Mouse (Mus musculus) common myeloid progenitor, adult 5-6 weeks (primary cell): Measurements from ENCODE around the gene Creb5. TPM values are rescaled to one million over a fixed set of nuclear protein-coding genes. Genes with fewer than 3 reads are reported as not detected.

Experiments used
- ATAC-seq: replicated peaks from 2 replicates; pipeline ENCODE4 v1.8.0; 2016; ENCODE audit warnings: low read depth, mild to moderate bottlenecking, moderate TSS enrichment, inconsistent platforms; ENCODE audit not compliant: poor library complexity, severe bottlenecking
- total RNA-seq: library from RNA; stranded (forward); fragments of 200-1000, 187-1606 nt; gene quantifications from 2 replicates; pipeline ENCODE4 v1.2.3, GENCODE M21; 2017

The Creb5 gene
- total RNA-seq, 1 experiment from 2014 or later, result 0.50 TPM

GRCm38 (mm10) chr6:53575191-53575590 is 288.1 kb downstream of the Creb5 start:
- ATAC-seq, result no peak

- no peak for ATAC-seq
Measured at GRCm38 (mm10) chr6:53575836-53576235, 288.8 kb downstream of the Creb5 start.

GRCm38 (mm10) chr6:53576841-53577240 is 289.8 kb downstream of the Creb5 start:
- ATAC-seq, result no peak

GRCm38 (mm10) chr6:53577776-53578175 is 290.7 kb downstream of the Creb5 start:
- no peak for ATAC-seq

- peak; percentile 84 for ATAC-seq
Measured at GRCm38 (mm10) chr6:53580346-53580745, 293.3 kb downstream of the Creb5 start.

GRCm38 (mm10) chr6:53583234-53583875 is 296.3 kb downstream of the Creb5 start:
- no peak for ATAC-seq

GRCm38 (mm10) chr6:53584718-53585405 is 297.8 kb downstream of the Creb5 start:
- peak; percentile 88 for ATAC-seq

GRCm38 (mm10) chr6:53589746-53590145 is 302.7 kb downstream of the Creb5 start:
- peak; percentile 97 for ATAC-seq

GRCm38 (mm10) chr6:53592230-53592629 is 305.2 kb downstream of the Creb5 start:
- peak; percentile 51; the same call in 1 of the 2 replicates for ATAC-seq

- ATAC-seq, result no peak
Measured at GRCm38 (mm10) chr6:53593603-53594002, 306.5 kb downstream of the Creb5 start.

- no peak for ATAC-seq
Measured at GRCm38 (mm10) chr6:53594316-53594715, 307.2 kb downstream of the Creb5 start.

GRCm38 (mm10) chr6:53596402-53596801 is 309.3 kb downstream of the Creb5 start:
- ATAC-seq, result no peak

GRCm38 (mm10) chr6:53603041-53603440 is 316.0 kb downstream of the Creb5 start:
- no peak for ATAC-seq

GRCm38 (mm10) chr6:53603695-53604094 is 316.6 kb downstream of the Creb5 start:
- no peak for ATAC-seq

GRCm38 (mm10) chr6:53604386-53604785 is 317.3 kb downstream of the Creb5 start:
- ATAC-seq, result no peak

- no peak for ATAC-seq
Measured at GRCm38 (mm10) chr6:53605184-53605583, 318.1 kb downstream of the Creb5 start.

GRCm38 (mm10) chr6:53611451-53611945 is 324.4 kb downstream of the Creb5 start:
- ATAC-seq, result no peak

GRCm38 (mm10) chr6:53612681-53613080 is 325.6 kb downstream of the Creb5 start:
- ATAC-seq, result no peak

GRCm38 (mm10) chr6:53615440-53616211 is 328.6 kb downstream of the Creb5 start:
- no peak for ATAC-seq

- ATAC-seq, result no peak
Measured at GRCm38 (mm10) chr6:53618164-53618563, 331.1 kb downstream of the Creb5 start.

GRCm38 (mm10) chr6:53619676-53620075 is 332.6 kb downstream of the Creb5 start:
- ATAC-seq, result no peak
